Comparison of ENCODE assay signal across 22 mouse cellular contexts in the genomic region with DNA sequence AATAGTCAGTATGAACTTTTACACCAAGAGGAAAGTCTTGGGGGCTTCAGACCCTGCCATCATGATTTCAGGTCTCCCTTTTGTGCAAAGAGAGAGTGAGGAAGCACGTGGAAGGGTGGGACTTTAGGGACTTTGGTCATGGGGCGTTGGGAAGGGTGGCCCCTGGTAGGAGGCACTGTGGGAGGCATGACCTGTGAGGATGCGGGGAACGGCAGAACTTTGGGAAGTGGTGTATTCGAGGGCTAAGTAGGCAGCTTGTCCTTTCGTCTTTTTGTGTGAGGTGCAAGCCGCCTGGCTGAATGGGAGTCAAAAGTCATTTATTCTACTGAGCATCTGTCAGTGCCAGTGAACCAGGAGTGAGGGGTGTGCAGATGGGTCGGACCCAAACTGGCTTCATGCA. TPM values are rescaled to one million over a fixed set of nuclear protein-coding genes. Genes with fewer than 3 reads are reported as not detected.
"Had no signal": no experiment of that assay in that cellular context is flagged by ENCODE, and none has a peak within 500 bp of the region (broad histone marks: within the 10 kb centered on the region; RNA-seq: fewer than 3 reads in every experiment).

No protein-coding gene starts in this region.

- H3K4me3 ChIP-seq: forebrain, embryonic 15.5 days; hindbrain, embryonic 13.5 days; hindbrain, embryonic 15.5 days; layer of hippocampus, adult 2 months; left cerebral cortex, adult 2 months; limb, embryonic 10.5 days; limb, embryonic 12.5 days; liver, embryonic 13.5 days had no signal

- ATAC-seq: forebrain, embryonic 15.5 days; forebrain, postnatal 0 days; hindbrain, postnatal 0 days; intestine, embryonic 16.5 days had no signal

- DNase-seq: forebrain, postnatal 0 days; heart, adult 18-20 months; heart, postnatal 14 days; heart, postnatal 36 days; kidney, adult 18-20 months; kidney, adult 8-10 months; kidney, postnatal 10 days; kidney, postnatal 25 days; kidney, postnatal 4 days; liver; liver, embryonic 13.5 days had no signal

- H3K9me3 ChIP-seq: forebrain, embryonic 15.5 days; hindbrain, embryonic 13.5 days; hindbrain, embryonic 15.5 days; limb, embryonic 10.5 days; limb, embryonic 12.5 days; liver, embryonic 13.5 days had no signal

- H3K27me3 ChIP-seq: forebrain, embryonic 15.5 days; hindbrain, embryonic 15.5 days; limb, embryonic 12.5 days; liver, embryonic 13.5 days had no signal

- H3K36me3 ChIP-seq: forebrain, embryonic 15.5 days; hindbrain, embryonic 13.5 days; hindbrain, embryonic 15.5 days; limb, embryonic 10.5 days; limb, embryonic 12.5 days; liver, embryonic 13.5 days had no signal

- H3K27ac ChIP-seq: forebrain, embryonic 15.5 days; hindbrain, embryonic 13.5 days; hindbrain, embryonic 15.5 days; hindbrain, postnatal 0 days; layer of hippocampus, adult 2 months; left cerebral cortex, adult 2 months; limb, embryonic 10.5 days; limb, embryonic 12.5 days; liver, embryonic 13.5 days had no signal

- H3K4me2 ChIP-seq: forebrain, embryonic 15.5 days; heart, embryonic 11.5 days; hindbrain, embryonic 13.5 days; hindbrain, embryonic 15.5 days; limb, embryonic 12.5 days; liver, embryonic 11.5 days; liver, embryonic 13.5 days had no signal

- H3K9ac ChIP-seq: forebrain, embryonic 15.5 days; forebrain, postnatal 0 days; hindbrain, embryonic 13.5 days; hindbrain, embryonic 15.5 days; limb, embryonic 12.5 days; liver, embryonic 13.5 days had no signal

- H3K4me1 ChIP-seq: forebrain, embryonic 15.5 days; hindbrain, embryonic 13.5 days; hindbrain, embryonic 15.5 days; limb, embryonic 10.5 days; limb, embryonic 12.5 days; liver, embryonic 13.5 days had no signal

RNA-seq across cellular contexts. Expression of a gene that starts 52.4 kb away (rescaled TPM):
- polyA plus RNA-seq: heart, embryonic 11.5 days had no signal
